In the genomic region with DNA sequence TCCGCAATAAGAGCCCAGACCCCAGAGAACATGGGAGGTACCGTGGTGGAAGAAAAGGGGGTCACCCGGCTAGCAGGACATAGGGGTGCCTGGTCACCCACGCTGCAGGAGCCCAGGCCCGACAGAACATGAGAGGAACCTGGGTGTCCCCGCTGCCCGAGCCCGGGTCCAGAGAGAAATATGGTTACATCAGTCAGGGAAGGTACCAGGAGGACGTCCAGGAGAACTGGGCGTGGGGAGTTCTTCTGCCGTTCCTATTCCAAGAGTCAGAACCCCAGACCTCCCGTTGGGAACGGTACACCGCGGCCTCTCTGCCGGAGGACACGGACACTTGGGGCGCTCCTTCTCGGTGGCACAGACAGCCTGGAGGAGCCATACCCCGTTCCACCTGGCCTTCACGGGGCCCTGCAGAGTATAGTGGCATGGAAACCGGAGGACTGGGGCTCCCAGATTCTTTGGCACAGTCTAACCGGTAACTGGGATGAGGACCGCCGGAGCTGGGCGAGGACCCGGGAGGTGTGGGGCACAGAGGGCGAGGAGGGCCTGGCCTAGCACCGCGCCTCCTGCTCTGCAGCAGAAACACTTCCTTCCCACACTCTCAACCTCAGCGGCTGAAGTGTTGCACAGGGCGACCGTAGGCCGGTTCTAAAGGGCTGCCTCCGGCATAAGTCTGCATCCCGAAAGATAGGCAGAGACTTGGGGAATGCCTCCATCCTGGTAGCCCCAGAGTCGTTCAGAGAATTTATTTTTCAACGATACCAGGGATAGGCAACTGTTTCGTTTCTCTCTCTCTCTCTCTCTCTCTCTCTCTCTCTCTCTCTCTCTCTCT, we compare ENCODE assay signal across 8 mouse cellular contexts. TPM values are rescaled to one million over a fixed set of nuclear protein-coding genes. Genes with fewer than 3 reads are reported as not detected.
DNase-seq lines count a peak whose midpoint lies in the region; ATAC-seq and TF ChIP-seq lines count a peak whose summit lies in the region.

No protein-coding gene starts in this region.

- TF ChIP-seq CTCF in lung, adult 2 months (IDR thresholded peaks at IDR 0.05; ENCODE audit: insufficient read depth, low read length) = no peak
- no peak for TF ChIP-seq CTCF in bone marrow macrophage, adult 2 months (IDR thresholded peaks at IDR 0.05; ENCODE audit: low read depth, low read length)
- TF ChIP-seq CTCF in thymus, adult 2 months (IDR thresholded peaks at IDR 0.05; ENCODE audit: borderline replicate concordance, control insufficient read depth, extremely low read depth, insufficient read depth, low read length, poor library complexity) = no peak

- DNase-seq in lung, adult 2 months = peak; percentile 37
- no peak for DNase-seq in lung, postnatal 10 days
- peak; percentile 78 for DNase-seq in induced T-regulatory cell, adult 2 months (ENCODE audit: low read depth)
- peak; percentile 67 for DNase-seq in thymus, adult 2 months
- no peak for DNase-seq in layer of hippocampus, adult 18-20 months (ENCODE audit: low spot score in 2 of 2)

- H3K4me3 ChIP-seq in lung, adult 2 months (replicated peaks; ENCODE audit: extremely low read depth, low read depth, low read length) = peak overlapping the region; percentile 32
- peak overlapping the region; percentile 59 for H3K4me3 ChIP-seq in bone marrow macrophage, adult 2 months (ENCODE audit: insufficient read depth, low read length)
- peak overlapping the region; percentile 70 for H3K4me3 ChIP-seq in thymus, adult 2 months (ENCODE audit: control insufficient read depth, insufficient read depth, low read length)

- H3K27ac ChIP-seq in bone marrow macrophage, adult 2 months (ENCODE audit: insufficient read depth, low read depth, low read length) = no peak overlapping the region
- peak overlapping the region; percentile 59; the same call in 1 of the 2 replicates for H3K27ac ChIP-seq in thymus, adult 2 months (ENCODE audit: control insufficient read depth, insufficient read depth, low read length)

- H3K4me1 ChIP-seq in lung, adult 2 months (ENCODE audit: control insufficient read depth, insufficient read depth, low read length) = no peaks in the 10 kb centered on the region
- 0 out of 2 replicates have a peak, but pooled peaks cover under 1% of the 10 kb centered on the region for H3K4me1 ChIP-seq in bone marrow macrophage, adult 2 months (ENCODE audit: control insufficient read depth, insufficient read depth, low read length)
- peaks cover 60% of the 10 kb centered on the region for H3K4me1 ChIP-seq in thymus, adult 2 months (replicated peaks; ENCODE audit: control insufficient read depth, insufficient read depth, low read length)

- TF ChIP-seq POLR2A in lung, adult 2 months (IDR thresholded peaks at IDR 0.05; ENCODE audit: borderline replicate concordance, extremely low read depth, low read depth, low read length) = no peak
- no peak for TF ChIP-seq POLR2A in bone marrow macrophage, adult 2 months (IDR thresholded peaks at IDR 0.05; ENCODE audit: borderline replicate concordance, low read depth, low read length)
- TF ChIP-seq POLR2A in thymus, adult 2 months (IDR thresholded peaks at IDR 0.05; ENCODE audit: control insufficient read depth, extremely low read depth, insufficient read depth, low read length, poor library complexity) = no peak

- H3K36me3 ChIP-seq in thymus, adult 2 months (ENCODE audit: control insufficient read depth, insufficient read depth, low read length) = no peaks in the 10 kb centered on the region

- no peaks in the 10 kb centered on the region; the same call in 1 of the 2 replicates for H3K27me3 ChIP-seq in thymus, adult 2 months (ENCODE audit: control insufficient read depth, insufficient read depth, low read length)

- ATAC-seq in megakaryocyte, adult 5-6 weeks (ENCODE audit: poor library complexity, severe bottlenecking) = peak; percentile 54
- no peak for ATAC-seq in cerebellum, adult (ENCODE audit: insufficient number of reproducible peaks, low FRiP score, low TSS enrichment)

- 2% methylated on average over 39 of the region's 39 CpGs for WGBS in lung, adult 2 months
- under 1% methylated on average over 39 of the region's 39 CpGs for WGBS in thymus, adult 2 months

RNA-seq across cellular contexts. Expression of a gene that starts 33.0 kb away (rescaled TPM):
- 2.8 and 3.5 TPM in 2 replicates for polyA plus RNA-seq in lung, adult 2 months (2012; rRNA removed)
- 1.6 and 1.9 TPM in 2 replicates for polyA plus RNA-seq in bone marrow macrophage, adult 2 months (2012; ENCODE audit: insufficient read depth, insufficient read length, missing spikeins)
- 18.1 and 20.8 TPM in 2 replicates for total RNA-seq in megakaryocyte, adult 5-6 weeks (2015)
- total RNA-seq in megakaryocyte, adult 5-6 weeks (2017) = 4.3 and 6.5 TPM in 2 replicates
- polyA plus RNA-seq in thymus, adult 2 months (2012; rRNA removed) = 24.6 and 34.2 TPM in 2 replicates
- total RNA-seq in layer of hippocampus, adult 18-20 months (2021) = not detected

Comparison
In these comparisons a context has a peak if more than half of its experiments do, and no peak if none do; other contexts are left out.
1. DNase-seq: peak in lung, adult 2 months (single experiment), induced T-regulatory cell, adult 2 months (single experiment) and thymus, adult 2 months (single experiment); none in lung, postnatal 10 days (single experiment) and layer of hippocampus, adult 18-20 months (0 of 2).
2. Peak in every context shown above with its lines, with median percentiles within 50 percentile points of each other: H3K4me3 ChIP-seq.